Mouse (Mus musculus) heart, embryonic 15.5 days (tissue): ENCODE measurements around the gene Cbx5. TPM values are rescaled to one million over a fixed set of nuclear protein-coding genes. Genes with fewer than 3 reads are reported as not detected.

Experiments
- ATAC-seq: fragments of 200-750 bp; cut with Nextera tagmentation; replicated peaks from 2 replicates; pipeline ENCODE4 v1.8.0; 2017; ENCODE audit warnings: low read depth, moderate TSS enrichment; ENCODE audit not compliant: insufficient number of reproducible peaks, insufficient read depth, low FRiP score
- H3K27ac ChIP-seq: fragments of 300-500 bp; sonication (generic); 2 replicates; pipeline ENCODE4 v1.5.1; 2015; ENCODE audit warnings: mild to moderate bottlenecking, inconsistent platforms
- H3K27me3 ChIP-seq: fragments of 300-500 bp; sonication (generic); 2 replicates; pipeline ENCODE4 v1.6.1; 2015; ENCODE audit warnings: inconsistent platforms
- H3K36me3 ChIP-seq: fragments of 300-500 bp; sonication (generic); 2 replicates; pipeline ENCODE4 v1.6.1; 2015; ENCODE audit warnings: mild to moderate bottlenecking, inconsistent platforms
- H3K4me1 ChIP-seq: fragments of 300-500 bp; sonication (generic); replicated peaks from 2 replicates; pipeline ENCODE4 v1.6.1; 2015; ENCODE audit warnings: inconsistent platforms
- H3K4me2 ChIP-seq: fragments of 300-500 bp; sonication (generic); 2 replicates; pipeline ENCODE4 v1.6.1; 2015; ENCODE audit warnings: inconsistent platforms, mild to moderate bottlenecking, moderate library complexity
- H3K4me3 ChIP-seq: fragments of 300-500 bp; sonication (generic); 2 replicates; pipeline ENCODE4 v1.5.1; 2015; ENCODE audit warnings: mild to moderate bottlenecking, inconsistent platforms
- H3K9ac ChIP-seq: fragments of 300-500 bp; sonication (generic); 2 replicates; pipeline ENCODE4 v1.6.1; 2015; ENCODE audit warnings: mild to moderate bottlenecking, inconsistent platforms
- H3K9me3 ChIP-seq: fragments of 300-500 bp; sonication (generic); replicated peaks from 2 replicates; pipeline ENCODE4 v1.6.1; 2016; ENCODE audit warnings: inconsistent platforms
- WGBS: fragments of 180-500 bp; shearing (Covaris S2); methylation state at CpG from one replicate; pipeline ENCODE4 v1.1.7; 2015; ENCODE audit warnings: mixed read lengths; 5-methylcytosine and 5-hydroxymethylcytosine counted together
- polyA plus RNA-seq: library from polyadenylated mRNA; unstranded; fragments of >200 nt; fragmentation: Nextera tagmentation; extraction: Ambion mirVana; gene quantifications from 2 replicates; pipeline ENCODE4 v1.2.1, GENCODE M21; 2015

Gene Cbx5
- polyA plus RNA-seq, 1 experiment from 2014 or later: 84.2 TPM

- Histone ChIP-seq H3K27ac (no peak overlapping the region), H3K4me3 (no peak overlapping the region), H3K36me3 (no peaks in the 10 kb centered on the region), H3K4me1 (peaks cover 5% of the 10 kb centered on the region), H3K9me3 (no peaks in the 10 kb centered on the region), H3K4me2 (no peak overlapping the region), H3K9ac (no peak overlapping the region), H3K27me3 (no peaks in the 10 kb centered on the region)
- ATAC-seq: no peak
- WGBS: 65% methylated on average over 4 of the region's 4 CpGs
Measured at GRCm38 (mm10) chr15:103268903-103269302, 29.3 kb upstream of the Cbx5 start.

DNA sequence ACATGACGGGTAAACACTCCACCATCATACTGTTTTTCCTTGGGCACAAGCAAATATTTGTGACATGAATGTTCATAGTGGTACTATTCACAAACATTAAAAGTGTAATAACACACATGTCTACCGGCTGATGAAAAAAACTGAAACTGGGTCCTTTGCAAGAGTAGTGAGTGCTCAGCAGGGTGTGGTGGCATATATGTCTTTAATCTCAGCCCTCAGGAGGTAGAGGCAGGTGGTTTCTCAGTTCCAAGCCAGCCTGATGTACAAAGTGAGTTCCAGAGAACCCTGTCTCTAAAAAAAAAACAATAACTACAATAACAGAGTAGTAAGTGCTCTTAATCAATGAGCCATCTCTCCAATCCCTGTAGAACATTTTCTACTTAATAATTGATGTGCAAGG, 25.2 kb upstream of the Cbx5 start:
- 79% methylated on average over 2 of the region's 2 CpGs for WGBS
- no peaks in the 10 kb centered on the region for H3K9me3 ChIP-seq
- no peaks in the 10 kb centered on the region for H3K36me3 ChIP-seq
- peaks cover 4% of the 10 kb centered on the region; the same call in 1 of the 2 replicates for H3K4me1 ChIP-seq
- no peaks in the 10 kb centered on the region for H3K27me3 ChIP-seq
- no peak overlapping the region for H3K4me2 ChIP-seq
- H3K9ac ChIP-seq: no peak overlapping the region
- ATAC-seq: no peak
- H3K27ac ChIP-seq: no peak overlapping the region
- H3K4me3 ChIP-seq: no peak overlapping the region

GRCm38 (mm10) chr15:103259989-103260388, 20.4 kb upstream of the Cbx5 start:
- no peaks in the 10 kb centered on the region for H3K36me3 ChIP-seq
- no peaks in the 10 kb centered on the region for H3K9me3 ChIP-seq
- H3K4me3 ChIP-seq: no peak overlapping the region
- ATAC-seq: no peak
- no peak overlapping the region for H3K9ac ChIP-seq
- H3K27me3 ChIP-seq: no peaks in the 10 kb centered on the region
- WGBS: 15% methylated on average over 1 of the region's 1 CpGs
- H3K4me1 ChIP-seq: peaks cover 25% of the 10 kb centered on the region
- no peak overlapping the region for H3K4me2 ChIP-seq
- peak overlapping the region; percentile 2; the same call in 1 of the 2 replicates for H3K27ac ChIP-seq

DNA sequence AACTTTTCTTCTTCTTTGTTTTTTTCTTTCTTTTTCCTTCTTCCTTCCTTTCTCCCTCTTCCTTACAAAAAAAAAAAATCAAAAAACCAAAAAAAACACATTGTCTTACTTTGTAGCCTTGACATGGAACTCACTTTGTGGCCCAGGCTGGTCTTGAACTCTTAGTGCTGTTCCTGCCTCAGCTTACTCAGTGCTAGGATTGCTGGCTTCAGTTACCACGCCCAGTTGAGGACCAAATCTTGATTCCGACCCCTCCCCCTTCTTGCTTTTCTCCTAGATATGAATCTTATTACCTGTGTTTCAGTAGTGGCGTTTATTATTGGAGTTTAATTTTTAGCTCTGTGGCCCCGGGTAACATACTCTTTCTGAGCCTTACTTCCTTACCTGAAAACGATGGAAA, 19.5 kb upstream of the Cbx5 start:
- Histone ChIP-seq H3K36me3 (no peaks in the 10 kb centered on the region), H3K27ac (no peak overlapping the region), H3K9me3 (no peaks in the 10 kb centered on the region), H3K4me1 (peaks cover 29% of the 10 kb centered on the region), H3K9ac (no peak overlapping the region), H3K4me3 (no peak overlapping the region), H3K27me3 (no peaks in the 10 kb centered on the region), H3K4me2 (peak overlapping the region; percentile 75; the same call in 1 of the 2 replicates)
- 80% methylated on average over 5 of the region's 5 CpGs for WGBS
- no peak for ATAC-seq

- peak within 1 kb of the TSS; percentile 49 for H3K9ac ChIP-seq
- H3K4me3 ChIP-seq: peak within 1 kb of the TSS; percentile 42
- peak; percentile 87 for ATAC-seq
- no peaks in the 10 kb centered on the region for H3K36me3 ChIP-seq
- peak within 1 kb of the TSS; percentile 75 for H3K4me2 ChIP-seq
- peak within 1 kb of the TSS; percentile 51 for H3K27ac ChIP-seq
- WGBS: 9% methylated on average over 15 of the region's 15 CpGs
- no peaks in the 10 kb centered on the region for H3K27me3 ChIP-seq
- H3K4me1 ChIP-seq: peaks cover 29% of the 10 kb centered on the region
- no peaks in the 10 kb centered on the region for H3K9me3 ChIP-seq
Measured at GRCm38 (mm10) chr15:103257790-103258728, 18.4 kb upstream of the Cbx5 start, which contains the start of gene Nfe2. Gene Nfe2, minus strand, starts transcription at chr15:103258403.

DNA sequence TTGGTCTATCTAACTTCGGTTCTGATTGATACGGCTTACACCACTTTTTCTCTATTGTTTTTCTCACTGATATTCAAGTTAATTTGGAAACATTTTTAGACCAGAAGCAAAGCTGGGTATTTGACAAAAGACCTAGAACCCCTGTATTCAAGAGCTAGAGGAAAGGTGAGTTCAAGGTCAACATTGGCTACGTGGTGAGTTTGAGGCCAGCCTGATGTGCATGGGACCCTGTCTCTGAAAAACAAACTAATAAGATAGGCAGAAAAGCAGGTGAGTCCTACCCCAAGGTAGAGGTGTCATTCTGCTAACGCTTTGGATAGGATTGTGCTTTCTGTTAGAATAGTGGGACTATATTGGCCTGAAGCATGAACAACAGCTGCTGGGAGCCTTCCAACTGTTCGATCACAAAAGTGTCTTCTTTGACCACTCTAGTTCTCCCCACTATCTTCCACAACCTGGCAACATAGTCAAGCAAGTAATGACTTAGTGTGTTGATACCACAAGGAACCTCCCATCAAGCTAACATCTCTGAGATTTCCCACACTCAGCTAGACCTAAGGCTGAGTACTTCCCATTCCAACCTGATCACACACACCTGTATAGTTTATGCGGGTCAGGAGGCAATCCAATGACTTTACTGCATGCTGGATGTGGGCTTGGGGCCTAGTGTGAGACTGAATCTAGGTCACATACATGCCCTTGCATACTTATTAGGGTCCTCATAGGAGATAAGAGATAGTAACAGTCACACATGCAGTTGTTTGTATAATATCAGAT, 16.8 kb upstream of the Cbx5 start:
- Histone ChIP-seq H3K4me2 (no peak overlapping the region), H3K27me3 (no peaks in the 10 kb centered on the region), H3K27ac (no peak overlapping the region), H3K4me3 (no peak overlapping the region), H3K9me3 (no peaks in the 10 kb centered on the region), H3K9ac (no peak overlapping the region), H3K36me3 (no peaks in the 10 kb centered on the region), H3K4me1 (peaks cover 31% of the 10 kb centered on the region)
- 89% methylated on average over 6 of the region's 6 CpGs for WGBS
- ATAC-seq: no peak

DNA sequence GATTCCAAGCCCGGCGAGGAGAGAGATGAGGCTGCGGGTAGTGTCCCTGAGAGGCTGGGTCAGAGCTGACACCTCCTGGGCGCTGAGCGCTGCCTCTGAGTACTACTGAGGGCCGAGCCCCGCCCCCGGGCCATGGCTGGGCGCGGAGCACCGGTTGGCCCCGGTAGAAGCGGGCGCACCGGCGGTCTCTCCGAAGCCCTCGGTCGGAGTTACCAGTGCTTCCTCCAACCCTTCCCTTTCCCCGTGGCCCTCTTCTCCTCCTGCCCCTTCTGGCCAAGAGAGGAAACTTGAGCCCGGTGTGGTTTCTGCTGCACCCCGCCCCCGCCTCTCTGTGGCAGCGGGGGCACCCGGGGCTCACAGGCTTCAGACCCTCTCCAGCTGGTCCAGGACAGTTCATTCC, 15.6 kb upstream of the Cbx5 start:
- H3K36me3 ChIP-seq: no peaks in the 10 kb centered on the region
- H3K9me3 ChIP-seq: no peaks in the 10 kb centered on the region
- peaks cover 30% of the 10 kb centered on the region for H3K4me1 ChIP-seq
- peak overlapping the region; percentile 54 for H3K4me3 ChIP-seq
- H3K27me3 ChIP-seq: no peaks in the 10 kb centered on the region
- under 1% methylated on average over 25 of the region's 25 CpGs for WGBS
- peak overlapping the region; percentile 92 for H3K4me2 ChIP-seq
- no peak overlapping the region; the same call in 1 of the 2 replicates for H3K27ac ChIP-seq
- peak; percentile 68 for ATAC-seq
- H3K9ac ChIP-seq: peak overlapping the region; percentile 60

DNA sequence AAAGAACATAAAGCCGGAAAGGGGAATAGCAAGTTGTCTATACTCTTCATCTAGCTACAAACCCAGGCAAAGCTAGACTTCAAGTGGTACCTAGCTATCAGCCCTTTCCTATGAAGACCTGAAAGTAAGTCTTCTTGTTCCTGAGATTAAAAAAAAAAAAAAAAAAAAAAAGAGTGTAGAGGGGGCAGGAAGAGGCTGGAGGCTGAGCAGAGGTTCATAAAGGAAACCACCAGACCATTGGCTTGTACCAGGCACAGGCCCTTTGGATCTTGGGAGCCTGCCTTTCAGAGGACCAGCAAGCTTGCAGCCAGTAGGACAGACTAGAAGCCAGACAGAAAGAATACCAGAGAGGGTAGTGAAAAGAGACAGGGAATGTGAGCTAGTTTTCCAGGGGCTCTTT, 13.7 kb upstream of the Cbx5 start:
- no peak overlapping the region for H3K4me2 ChIP-seq
- H3K4me1 ChIP-seq: peaks cover 22% of the 10 kb centered on the region
- WGBS: 83% methylated on average over 1 of the region's 1 CpGs
- no peaks in the 10 kb centered on the region for H3K27me3 ChIP-seq
- H3K36me3 ChIP-seq: peaks cover 8% of the 10 kb centered on the region
- no peak overlapping the region for H3K27ac ChIP-seq
- no peak overlapping the region for H3K9ac ChIP-seq
- no peak for ATAC-seq
- H3K4me3 ChIP-seq: no peak overlapping the region
- H3K9me3 ChIP-seq: no peaks in the 10 kb centered on the region

- WGBS: 76% methylated on average over 3 of the region's 3 CpGs
- no peaks in the 10 kb centered on the region for H3K27me3 ChIP-seq
- H3K36me3 ChIP-seq: peaks cover 14% of the 10 kb centered on the region
- H3K9ac ChIP-seq: no peak overlapping the region
- ATAC-seq: no peak
- H3K4me3 ChIP-seq: no peak overlapping the region
- H3K9me3 ChIP-seq: no peaks in the 10 kb centered on the region
- no peak overlapping the region for H3K27ac ChIP-seq
- H3K4me1 ChIP-seq: peaks cover 15% of the 10 kb centered on the region
- no peak overlapping the region for H3K4me2 ChIP-seq
Measured at GRCm38 (mm10) chr15:103252660-103253059, 13.0 kb upstream of the Cbx5 start.

GRCm38 (mm10) chr15:103251595-103251994, 12.0 kb upstream of the Cbx5 start:
- H3K4me1 ChIP-seq: peaks cover 12% of the 10 kb centered on the region
- H3K4me3 ChIP-seq: no peak overlapping the region
- H3K27ac ChIP-seq: no peak overlapping the region
- no peak for ATAC-seq
- H3K9ac ChIP-seq: no peak overlapping the region
- H3K9me3 ChIP-seq: no peaks in the 10 kb centered on the region
- WGBS: 13% methylated on average over 1 of the region's 1 CpGs
- no peak overlapping the region for H3K4me2 ChIP-seq
- peaks cover 25% of the 10 kb centered on the region for H3K36me3 ChIP-seq
- no peaks in the 10 kb centered on the region for H3K27me3 ChIP-seq

GRCm38 (mm10) chr15:103250195-103250740, 10.7 kb upstream of the Cbx5 start:
- WGBS: 35% methylated on average over 2 of the region's 2 CpGs
- H3K9ac ChIP-seq: no peak overlapping the region
- no peak overlapping the region for H3K4me3 ChIP-seq
- no peak for ATAC-seq
- H3K4me2 ChIP-seq: no peak overlapping the region
- no peaks in the 10 kb centered on the region for H3K9me3 ChIP-seq
- H3K4me1 ChIP-seq: peaks cover 9% of the 10 kb centered on the region
- H3K36me3 ChIP-seq: peaks cover 37% of the 10 kb centered on the region
- no peaks in the 10 kb centered on the region for H3K27me3 ChIP-seq
- no peak overlapping the region for H3K27ac ChIP-seq
